Mouse (Mus musculus): Measurements from ENCODE around the gene Smc5.

Gene Smc5

DNA sequence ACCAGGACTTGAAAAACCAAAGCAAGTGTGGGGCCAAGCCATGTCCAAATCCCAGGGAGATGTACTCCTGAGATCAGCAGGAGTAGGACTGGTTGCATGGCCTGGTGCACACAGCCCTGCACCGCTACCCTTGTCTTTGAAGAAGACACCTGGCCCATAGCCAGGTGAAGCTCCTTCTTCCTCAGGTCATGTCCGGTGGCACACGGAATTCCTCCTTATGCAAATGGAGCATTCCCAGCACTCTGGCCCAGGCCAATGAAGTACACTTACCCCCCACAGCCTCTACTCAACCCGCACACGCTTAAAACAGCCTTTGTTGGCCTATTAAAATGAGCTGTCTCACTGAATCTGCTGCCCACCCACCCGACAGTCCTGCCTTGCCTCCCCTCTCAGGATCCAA, 82.2 kb downstream of the Smc5 start:
- in situ Hi-C loops (cut with MboI, MseI), result no loop called here

DNA sequence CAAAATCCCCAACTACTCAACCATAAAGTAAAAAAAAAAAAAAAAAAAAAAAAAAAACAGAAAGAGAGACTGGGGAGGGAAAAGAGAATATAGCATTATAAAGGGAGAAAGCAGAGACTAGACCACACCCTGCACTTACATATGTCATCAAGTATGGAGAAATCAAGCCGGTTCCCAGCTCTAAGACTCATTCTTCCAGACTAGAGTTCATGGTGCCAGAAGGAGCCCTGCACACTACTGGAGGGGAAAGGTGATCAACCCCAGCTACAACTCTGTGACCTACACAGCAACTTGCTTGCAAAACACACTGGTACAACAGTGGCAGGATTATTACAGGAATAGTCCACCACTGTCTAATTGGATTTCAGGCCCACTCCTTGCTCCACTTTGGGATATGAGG, 84.0 kb downstream of the Smc5 start:
- in situ Hi-C loops (cut with MboI, MseI), result no loop called here

DNA sequence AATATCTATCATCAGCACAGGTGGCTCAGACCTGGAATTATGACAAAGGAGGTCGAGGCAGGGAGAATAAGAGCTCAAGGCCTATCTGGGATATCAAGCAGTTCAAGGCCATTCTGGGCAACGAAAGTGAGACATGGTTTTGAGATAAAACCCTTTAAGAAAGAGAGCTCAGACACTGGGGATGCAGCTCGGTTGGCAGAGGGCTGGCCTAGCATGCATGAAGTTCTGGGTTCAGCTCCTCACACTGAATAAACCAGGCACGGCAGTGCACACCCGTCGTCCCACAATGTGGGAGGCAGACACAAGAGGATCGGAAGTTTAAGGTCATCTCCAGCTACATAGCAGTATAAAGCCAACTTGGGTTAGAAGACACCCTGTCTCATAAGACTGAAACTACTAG, 84.7 kb downstream of the Smc5 start:
- in situ Hi-C loops (cut with MboI, MseI), result no loop called here

DNA sequence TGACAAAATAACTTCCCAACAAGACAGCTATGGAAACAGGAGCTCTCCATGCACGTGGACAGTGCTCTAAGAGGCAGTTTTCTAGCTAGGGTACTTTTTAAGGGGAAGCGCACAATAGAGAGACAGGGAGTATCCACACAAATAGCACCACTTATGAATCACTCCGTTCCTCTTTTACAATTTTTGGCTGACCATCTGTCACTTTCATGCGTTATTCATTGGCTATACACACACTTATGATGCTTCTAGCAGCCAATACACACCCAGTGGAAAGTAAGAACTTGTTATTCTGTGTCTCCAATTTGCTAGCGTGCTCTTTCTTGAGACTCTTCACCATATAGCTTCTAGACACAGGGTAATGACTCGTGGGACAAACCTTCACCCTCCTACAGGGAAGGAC, 86.0 kb downstream of the Smc5 start:
- in situ Hi-C loops (cut with MboI, MseI), result no loop called here

DNA sequence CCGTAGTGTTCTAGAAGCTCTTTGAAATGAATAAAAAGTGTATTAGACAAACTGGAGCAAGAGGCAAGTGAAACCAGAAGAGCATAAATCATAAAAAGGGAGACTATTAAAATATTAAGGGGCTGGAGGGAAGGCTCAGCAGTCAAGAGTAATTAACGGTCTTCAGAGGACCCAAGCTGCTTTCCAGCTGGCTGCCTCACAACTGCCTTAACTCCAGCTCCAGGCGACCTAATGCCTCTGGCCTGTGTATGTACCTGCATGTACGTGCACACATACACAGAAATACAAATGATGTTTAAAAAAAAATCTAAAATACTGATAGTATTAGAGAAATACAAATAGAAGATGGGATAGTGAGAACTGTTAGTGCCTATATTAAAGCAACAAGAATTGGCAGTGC, 89.6 kb downstream of the Smc5 start:
- in situ Hi-C loops (cut with MboI, MseI), result no loop called here

DNA sequence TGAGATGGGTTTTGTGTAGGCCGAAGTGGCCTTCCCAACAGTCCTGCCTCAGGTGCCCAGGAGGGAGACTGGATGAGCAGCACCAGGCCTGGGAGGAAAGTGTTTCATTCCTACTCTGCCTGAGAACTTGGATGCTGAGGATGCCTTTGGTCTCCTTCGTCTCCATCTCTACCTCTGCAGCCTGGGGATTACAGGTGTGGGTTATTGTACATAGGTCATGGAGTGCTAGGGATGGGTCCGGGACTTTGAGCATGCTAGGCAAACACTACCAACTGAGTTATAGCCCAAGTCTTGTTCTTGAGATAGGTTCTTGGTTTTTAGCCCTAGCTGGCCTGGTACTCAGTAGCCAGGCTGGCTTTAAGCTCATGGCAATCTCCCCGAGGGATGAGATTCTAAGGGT, 90.2 kb downstream of the Smc5 start:
- in situ Hi-C loops (cut with MboI, MseI), result no loop called here

DNA sequence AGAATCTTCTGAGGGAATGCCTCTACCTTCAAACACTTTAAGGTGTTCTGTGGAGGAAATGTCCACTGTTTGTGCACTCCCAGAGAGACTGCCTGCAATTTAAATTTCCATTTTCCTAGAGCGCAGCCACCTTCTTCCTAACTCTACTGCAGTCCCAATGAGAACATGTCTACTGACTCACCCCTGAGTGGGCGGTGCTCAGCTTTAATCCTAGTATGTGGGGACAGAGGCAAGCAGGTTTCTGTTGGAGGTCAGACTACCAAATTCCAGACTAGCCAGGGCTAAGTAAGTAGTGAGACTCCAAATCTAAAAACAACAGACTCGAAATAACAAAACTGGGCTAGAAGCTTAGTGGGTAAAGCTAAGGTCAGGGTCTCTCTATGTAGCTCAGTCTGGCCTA, 95.2 kb downstream of the Smc5 start:
- in situ Hi-C loops (cut with MboI, MseI), result loop anchor here in 1 of 2 experiments (10.0 kb wide), 1 partner anchor 184 kb away; no protein-coding TSS in a partner anchor

DNA sequence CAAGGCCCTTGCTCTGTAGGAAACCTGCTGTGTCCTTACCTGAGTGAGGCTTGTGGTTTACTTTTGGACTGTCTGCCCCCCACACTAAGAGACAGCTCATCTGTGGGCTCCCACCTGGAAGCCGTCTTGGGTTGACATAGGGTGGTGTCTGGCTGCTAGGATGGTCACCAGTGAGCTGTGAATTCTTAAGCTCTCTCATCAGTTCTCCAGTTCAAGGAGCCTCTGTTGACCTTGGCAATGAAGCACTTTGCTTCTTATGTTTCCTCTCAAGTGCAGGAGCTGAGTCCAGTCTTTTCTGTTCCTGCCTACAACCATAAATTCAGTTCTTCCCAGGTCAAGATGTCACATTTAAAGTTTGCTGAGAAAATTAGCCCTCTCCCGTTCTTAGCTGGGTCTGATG, 98.2 kb downstream of the Smc5 start:
- in situ Hi-C loops (cut with MboI, MseI), result loop anchor here in 1 of 2 experiments (10.0 kb wide), 1 partner anchor 181 kb away; no protein-coding TSS in a partner anchor

DNA sequence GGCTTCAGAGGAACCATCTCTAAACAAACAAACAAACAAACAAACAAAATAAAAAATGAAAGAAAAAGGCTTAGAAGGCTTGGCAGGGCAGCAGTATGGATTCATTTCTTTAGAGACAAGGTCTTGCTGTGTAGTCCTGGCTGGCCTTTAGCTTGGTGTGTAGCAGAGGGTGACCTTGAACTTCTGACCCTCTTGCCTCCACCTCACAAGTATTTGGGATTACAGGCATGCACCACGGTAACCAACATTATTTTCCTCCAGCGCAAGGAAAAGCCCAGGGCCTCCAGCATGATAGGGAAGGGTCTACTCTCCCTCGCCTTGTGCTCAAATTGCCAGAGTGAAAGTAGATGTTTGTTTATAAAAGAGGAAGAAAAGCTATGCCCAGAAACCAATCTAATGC, 98.6 kb downstream of the Smc5 start:
- in situ Hi-C loops (cut with MboI, MseI), result loop anchor here in 1 of 2 experiments (10.0 kb wide), 1 partner anchor 180 kb away; no protein-coding TSS in a partner anchor

DNA sequence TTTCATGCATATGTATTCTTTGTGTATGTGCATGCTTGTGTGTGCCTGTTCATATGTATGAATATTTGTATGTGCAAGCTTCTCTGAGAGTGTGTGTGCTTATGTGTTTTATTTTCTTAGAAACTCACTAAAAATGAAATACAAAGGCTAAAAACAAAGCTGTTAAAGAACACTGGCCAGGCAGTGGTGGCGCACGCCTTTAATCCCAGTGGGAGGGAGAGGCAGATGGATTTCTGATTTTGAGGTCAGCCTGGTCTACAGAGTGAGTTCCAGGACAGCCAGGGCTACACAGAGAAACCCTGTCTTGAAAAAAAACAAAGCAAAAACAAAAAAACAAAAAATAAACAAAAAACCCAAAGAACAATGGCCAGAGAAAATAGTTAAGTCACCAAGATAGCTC, 102.6 kb downstream of the Smc5 start:
- in situ Hi-C loops (cut with MboI, MseI), result loop anchor here (10.0 to 25.0 kb wide), 2 partner anchors 176 to 259 kb away; no protein-coding TSS in a partner anchor

DNA sequence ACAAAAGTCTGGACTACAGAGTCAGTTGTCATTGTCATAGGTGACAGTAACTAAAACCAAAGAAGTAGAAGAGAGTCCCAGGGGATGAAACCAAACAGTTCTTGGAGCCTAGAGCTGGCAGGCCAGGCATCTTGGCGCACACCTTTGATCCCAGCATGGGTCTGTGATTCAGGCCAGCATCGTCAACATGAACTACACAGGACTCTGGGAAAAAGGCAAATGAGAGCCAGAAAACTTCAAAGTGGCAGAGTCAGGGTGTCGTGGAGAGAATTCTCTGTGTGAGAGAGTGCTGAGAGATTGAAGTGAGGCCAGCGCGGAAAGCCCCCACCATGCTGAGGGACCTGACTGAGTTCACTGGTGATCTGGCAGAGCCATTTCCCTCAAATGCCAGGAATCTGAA, 103.2 kb downstream of the Smc5 start:
- in situ Hi-C loops (cut with MboI, MseI), result loop anchor here (10.0 to 25.0 kb wide), 2 partner anchors 176 to 258 kb away; no protein-coding TSS in a partner anchor

DNA sequence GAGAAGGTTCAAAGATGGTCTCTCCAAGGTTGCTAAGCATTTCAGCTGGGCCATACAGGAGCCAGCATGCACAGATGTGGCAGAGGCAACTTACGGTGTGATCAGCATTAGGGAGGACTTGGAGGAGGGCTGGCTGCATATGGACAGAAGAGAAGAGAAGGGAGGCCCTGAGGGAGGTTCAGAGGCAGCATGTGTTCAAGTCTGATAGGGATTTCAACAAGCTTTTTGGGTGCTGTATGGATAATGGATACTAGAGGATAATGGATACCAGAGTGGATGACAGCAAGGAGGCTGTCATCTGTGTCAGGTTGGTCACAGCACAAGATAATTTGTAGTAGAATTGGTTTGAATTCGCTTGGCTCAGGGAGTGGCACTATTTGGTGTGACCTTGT, 104.0 kb downstream of the Smc5 start:
- in situ Hi-C loops (cut with MboI, MseI), result loop anchor here (5.0 to 25.0 kb wide), 3 partner anchors 152 to 257 kb away; no protein-coding TSS in a partner anchor

DNA sequence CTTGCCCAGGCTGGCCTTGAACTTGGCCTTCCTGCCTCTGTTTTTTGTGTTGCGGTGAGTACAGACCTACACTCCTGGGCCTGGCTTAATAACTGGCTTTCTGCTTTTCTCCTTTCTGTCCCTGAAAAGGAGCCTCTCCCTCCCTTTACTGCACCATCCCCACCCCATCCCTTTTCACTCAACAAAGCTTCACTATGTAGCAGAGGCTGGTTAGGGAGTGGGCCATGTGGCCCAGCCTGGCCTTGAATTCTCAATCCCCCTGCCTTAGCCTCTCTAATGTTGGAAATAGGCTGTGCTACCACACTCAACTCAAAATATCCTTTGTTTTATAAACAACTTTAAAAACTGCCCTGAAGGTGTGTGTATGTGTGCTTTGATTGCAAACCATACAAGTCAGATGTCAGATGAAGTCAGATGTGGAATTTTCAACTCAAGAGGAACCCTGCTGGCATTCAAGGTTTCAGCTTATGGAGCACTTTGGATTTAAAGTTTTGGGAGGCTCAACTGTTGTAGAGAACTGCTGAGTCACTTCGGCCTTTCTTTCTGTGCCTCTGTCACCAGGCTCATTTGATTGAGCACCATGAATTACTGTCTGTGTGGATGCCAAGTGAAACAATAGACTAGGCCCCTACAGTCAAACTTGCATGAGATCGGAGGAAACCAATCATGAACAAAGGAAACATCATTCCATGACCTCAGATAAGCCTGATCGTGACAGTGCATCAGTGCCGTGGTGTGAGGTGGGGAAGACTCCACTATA, 104.6 kb downstream of the Smc5 start:
- in situ Hi-C loops (cut with MboI, MseI), result loop anchor here (5.0 to 25.0 kb wide), 2 partner anchors 152 to 257 kb away; no protein-coding TSS in a partner anchor

DNA sequence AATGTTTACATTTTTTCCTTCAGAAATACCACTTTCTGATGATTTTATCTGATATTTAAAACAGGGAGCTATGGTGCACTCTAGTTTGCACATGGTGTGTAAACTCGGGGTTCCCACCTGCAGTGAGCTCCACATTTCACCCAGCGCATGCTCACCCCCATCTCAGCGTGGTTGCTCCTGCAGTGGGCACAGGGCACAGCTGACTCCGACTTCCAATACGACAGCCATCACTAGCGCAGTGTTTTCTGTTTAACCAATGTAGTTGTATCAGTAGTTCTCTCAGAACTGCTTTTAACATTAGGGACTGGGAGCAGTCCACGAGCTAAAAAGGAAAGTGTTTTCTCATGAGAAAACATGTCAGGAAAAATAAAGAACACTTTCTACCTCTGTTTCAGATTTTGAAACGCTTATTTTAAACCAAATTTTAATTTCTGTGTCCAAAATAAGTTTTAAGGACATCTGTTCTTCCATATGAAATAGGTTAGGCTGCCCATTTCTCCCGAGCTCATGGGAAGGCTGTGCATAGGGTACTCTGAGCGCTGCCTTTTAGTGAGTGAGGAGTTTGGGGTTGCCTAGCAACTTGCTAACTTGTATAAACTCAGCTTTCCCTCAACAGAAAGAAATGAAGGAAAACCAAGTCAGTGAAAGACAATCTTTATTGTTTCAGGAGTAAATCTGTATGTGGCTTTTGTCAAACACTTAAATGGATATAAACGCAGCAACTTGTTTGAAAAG, 107.0 kb downstream of the Smc5 start:
- in situ Hi-C loops (cut with MboI, MseI), result loop anchor here (5.0 to 25.0 kb wide), 2 partner anchors 149 to 254 kb away; no protein-coding TSS in a partner anchor

DNA sequence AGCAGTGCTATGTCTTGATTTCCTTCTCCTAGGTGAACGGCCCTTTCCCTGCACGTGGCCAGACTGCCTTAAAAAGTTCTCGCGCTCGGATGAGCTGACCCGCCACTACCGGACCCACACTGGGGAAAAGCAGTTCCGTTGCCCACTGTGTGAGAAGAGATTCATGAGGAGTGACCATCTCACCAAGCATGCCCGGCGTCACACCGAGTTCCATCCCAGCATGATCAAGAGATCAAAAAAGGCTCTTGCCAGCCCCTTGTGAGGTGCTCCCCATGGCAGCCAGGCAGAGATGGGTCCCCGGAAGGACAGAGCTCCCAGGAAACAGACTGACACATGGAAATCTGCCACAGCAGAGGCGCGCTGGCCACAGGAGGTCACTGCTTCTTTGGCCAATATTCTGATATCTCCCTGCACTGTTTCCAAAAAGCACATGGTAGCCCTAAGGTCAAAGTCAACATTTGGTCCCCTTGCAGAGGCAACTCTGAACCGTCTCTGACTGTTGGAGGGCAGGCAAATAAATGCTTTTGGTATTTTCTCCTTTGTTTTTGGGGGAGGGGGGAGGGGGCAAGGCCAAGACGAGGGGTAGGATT, 109.0 kb downstream of the Smc5 start:
- in situ Hi-C loops (cut with MboI, MseI), result loop anchor here (5.0 to 25.0 kb wide), 2 partner anchors 147 to 252 kb away; no protein-coding TSS in a partner anchor

DNA sequence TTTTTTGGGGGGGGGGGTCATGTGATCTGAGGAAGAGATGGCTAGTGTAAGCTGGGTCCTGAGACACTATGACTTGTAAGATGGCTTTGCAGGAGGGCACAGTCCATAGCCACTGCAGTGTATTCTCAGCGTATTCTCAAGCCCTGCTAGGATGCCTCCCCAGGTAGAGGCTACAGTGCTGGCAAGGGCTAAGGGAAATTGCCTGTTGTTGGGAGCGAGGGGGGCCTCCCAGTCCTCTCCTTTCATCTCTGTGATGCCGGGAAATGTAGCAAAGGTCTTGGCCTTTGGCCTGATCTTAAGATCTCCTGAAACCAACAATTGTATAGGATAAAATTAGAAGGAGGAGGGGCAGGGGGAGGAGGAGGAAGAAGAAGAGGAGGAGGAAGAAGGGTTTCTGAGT, 110.3 kb downstream of the Smc5 start:
- in situ Hi-C loops (cut with MboI, MseI), result loop anchor here in 1 of 2 experiments (25.0 kb wide), 1 partner anchor 251 kb away; no protein-coding TSS in a partner anchor

DNA sequence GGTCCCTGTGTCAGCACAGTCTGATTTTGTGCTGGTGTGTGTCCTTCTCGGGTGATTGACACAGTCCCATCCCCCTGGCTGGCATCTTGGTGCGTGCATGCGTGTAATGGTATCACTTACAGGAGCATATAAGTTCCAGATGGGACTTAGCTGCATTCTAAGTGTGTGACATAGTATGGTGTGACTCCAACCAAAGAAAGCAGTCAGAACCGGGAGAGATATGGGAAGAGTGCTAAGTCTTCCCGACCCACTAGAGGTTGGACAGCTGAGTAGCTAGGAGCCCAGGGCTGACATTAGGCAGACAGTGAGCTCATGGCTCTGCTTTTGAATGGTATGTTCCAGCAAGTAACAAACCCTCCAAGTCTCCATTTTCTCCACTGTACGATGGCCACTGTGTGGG, 110.8 kb downstream of the Smc5 start:
- in situ Hi-C loops (cut with MboI, MseI), result loop anchor here in 1 of 2 experiments (25.0 kb wide), 1 partner anchor 251 kb away; no protein-coding TSS in a partner anchor

DNA sequence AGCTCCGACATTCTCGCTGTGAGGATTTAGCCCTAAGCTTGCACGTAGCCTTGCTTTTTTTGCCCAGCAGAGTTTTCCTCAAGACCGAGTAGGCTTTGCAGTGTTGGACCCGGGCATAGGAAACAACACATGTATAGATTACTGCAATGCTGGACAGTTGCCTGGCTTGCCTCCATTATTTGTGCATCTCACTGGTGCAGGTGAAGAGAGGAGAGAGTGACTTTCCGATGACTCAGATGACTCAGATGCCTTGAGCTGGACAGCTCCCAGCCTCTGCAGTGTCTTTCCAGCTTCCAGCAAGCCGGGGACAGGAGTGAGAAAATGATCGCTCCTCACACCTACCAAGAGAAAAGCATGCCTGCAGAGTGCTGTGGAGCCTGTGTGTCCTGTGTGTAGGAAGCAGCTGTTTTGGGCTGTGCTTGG, 111.3 kb downstream of the Smc5 start:
- in situ Hi-C loops (cut with MboI, MseI), result loop anchor here in 1 of 2 experiments (25.0 kb wide), 1 partner anchor 250 kb away; no protein-coding TSS in a partner anchor

DNA sequence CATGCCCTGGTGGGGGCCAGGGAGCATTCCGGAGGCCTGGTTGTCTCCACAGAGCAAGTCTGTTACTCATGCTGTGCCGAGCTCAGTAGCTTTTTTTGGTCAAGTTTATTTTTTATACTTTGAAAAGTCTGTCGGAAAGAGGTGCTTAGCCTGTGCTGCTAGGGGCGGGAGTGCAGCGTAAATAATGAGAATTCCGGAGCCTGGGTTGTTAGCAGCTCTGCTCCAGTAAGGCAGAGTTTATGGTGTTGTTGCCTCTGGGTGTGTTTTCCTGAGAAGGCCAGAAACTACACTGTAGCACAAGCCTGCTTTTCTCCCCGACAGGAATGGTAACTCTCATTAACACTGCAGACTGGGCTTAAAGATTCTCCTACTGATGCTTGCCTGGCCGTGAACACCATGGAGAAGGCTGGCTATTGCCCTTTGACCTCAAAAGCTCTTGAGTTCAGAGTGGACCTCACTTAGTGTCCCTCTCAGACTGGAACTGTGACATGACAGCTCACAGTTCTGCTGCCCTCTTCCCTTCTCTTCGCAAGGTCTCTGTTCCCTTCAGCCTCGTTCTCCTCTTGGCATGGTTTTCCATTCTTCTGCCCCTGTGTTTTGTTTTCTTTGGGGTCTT, 113.8 kb downstream of the Smc5 start:
- in situ Hi-C loops (cut with MboI, MseI), result loop anchor here (10.0 to 25.0 kb wide), 2 partner anchors 245 to 248 kb away; no protein-coding TSS in a partner anchor

Data from T-helper 17 cell (primary cell).